Mouse (Mus musculus) effector memory CD4-positive, alpha-beta T cell, adult 5 months (primary cell): ENCODE data around the gene Jph3. TPM values are rescaled to one million over a fixed set of nuclear protein-coding genes. Genes with fewer than 3 reads are reported as not detected.

ENCODE experiments used
- polyA plus RNA-seq: library from polyadenylated mRNA; unstranded; fragments of 100-300 nt; shearing (Covaris generic); gene quantifications from one replicate; pipeline ENCODE4 v1.2.1, GENCODE M21; 2017

Gene Jph3
- polyA plus RNA-seq = 0.12 TPM

GRCm38 (mm10) chr8:121729323-121729722, at the start of gene Jph3:
TSS of gene Jph3 (plus strand) at chr8:121729623.

GRCm38 (mm10) chr8:121829048-121829776, 99.8 kb downstream of the Jph3 start, which contains the start of gene Klhdc4:
TSS of gene Klhdc4 (minus strand) at chr8:121829569.

Other genes starting within 250 kb of the Jph3 start
- not detected for gene 1700018B08Rik, start 185.3 kb upstream of the Jph3 start, polyA plus RNA-seq
- 24.0 TPM for gene Fbxo31, start 150.8 kb upstream of the Jph3 start, polyA plus RNA-seq
- 378 TPM for gene Map1lc3b, start 139.3 kb upstream of the Jph3 start, polyA plus RNA-seq
- 0.76 TPM for gene Zcchc14, start 76.7 kb upstream of the Jph3 start, polyA plus RNA-seq
- 39.7 TPM for gene Klhdc4, start 99.9 kb downstream of the Jph3 start, polyA plus RNA-seq
- 38.7 TPM for gene Slc7a5, start 178.1 kb downstream of the Jph3 start, polyA plus RNA-seq
- gene Car5a, start 215.3 kb downstream of the Jph3 start, polyA plus RNA-seq = not detected
- 26.5 TPM for gene Banp, start 220.1 kb downstream of the Jph3 start, polyA plus RNA-seq